Mouse (Mus musculus): ENCODE data around the gene Olfr168. TPM values are rescaled to one million over a fixed set of nuclear protein-coding genes. Genes with fewer than 3 reads are reported as not detected.
"Not testable (repeated sequence)": the region's sequence is repeated elsewhere in the genome, so short reads cannot be mapped to it uniquely, and the experiment has no call there.

Olfr168 gene
- polyA plus RNA-seq (2015; fragmentation: Nextera tagmentation; extraction: Ambion mirVana): not detected in 2 replicates

GRCm38 (mm10) chr16:19535455-19535854 is at the start of gene Olfr168:
Gene Olfr168, minus strand, starts transcription at chr16:19535555.
- no peaks in the 10 kb centered on the region for H3K4me1 ChIP-seq (replicated peaks; ENCODE audit: control insufficient read depth, insufficient read depth, low read length)
- 0 out of 2 replicates have a peak, but pooled peaks cover 3% of the 10 kb centered on the region for H3K9me3 ChIP-seq (ENCODE audit: control insufficient read depth)
- H3K4me2 ChIP-seq (replicated peaks; ENCODE audit: low read depth): no peak within 1 kb of the TSS
- no peaks in the 10 kb centered on the region for H3K27me3 ChIP-seq (replicated peaks; ENCODE audit: control insufficient read depth, insufficient read depth, low read length)
- ATAC-seq: no peak
- no peak within 1 kb of the TSS for H3K4me3 ChIP-seq (ENCODE audit: low read depth, low read length)
- no peak within 1 kb of the TSS for H3K27ac ChIP-seq (ENCODE audit: low read depth, low read length)
- no peak for TF ChIP-seq CTCF (IDR thresholded peaks at IDR 0.05; ENCODE audit: low read depth)
- H3K9ac ChIP-seq (ENCODE audit: low read depth, low read length): no peak within 1 kb of the TSS
- H3K36me3 ChIP-seq (ENCODE audit: control insufficient read depth, insufficient read depth): no peaks in the 10 kb centered on the region

- H3K9me3 ChIP-seq (ENCODE audit: control insufficient read depth); H3K27ac ChIP-seq (ENCODE audit: low read depth, low read length); H3K4me1 ChIP-seq (replicated peaks; ENCODE audit: control insufficient read depth, insufficient read depth, low read length); H3K4me3 ChIP-seq (ENCODE audit: low read depth, low read length); ATAC-seq; H3K4me2 ChIP-seq (replicated peaks; ENCODE audit: low read depth); H3K36me3 ChIP-seq (ENCODE audit: control insufficient read depth, insufficient read depth); H3K27me3 ChIP-seq (replicated peaks; ENCODE audit: control insufficient read depth, insufficient read depth, low read length); H3K9ac ChIP-seq (ENCODE audit: low read depth, low read length): not testable (repeated sequence)
- 88% methylated on average over 2 of the region's 2 CpGs for WGBS
Observed at GRCm38 (mm10) chr16:19571709-19572108, 36.4 kb upstream of the Olfr168 start, which contains the start of gene Olfr169. Gene Olfr169, minus strand, starts transcription at chr16:19571809.

- not testable (repeated sequence) for H3K9ac ChIP-seq (ENCODE audit: low read depth, low read length); H3K9me3 ChIP-seq (ENCODE audit: control insufficient read depth); H3K27ac ChIP-seq (ENCODE audit: low read depth, low read length); H3K4me3 ChIP-seq (ENCODE audit: low read depth, low read length); ATAC-seq; H3K4me2 ChIP-seq (replicated peaks; ENCODE audit: low read depth); H3K27me3 ChIP-seq (replicated peaks; ENCODE audit: control insufficient read depth, insufficient read depth, low read length); H3K36me3 ChIP-seq (ENCODE audit: control insufficient read depth, insufficient read depth); H3K4me1 ChIP-seq (replicated peaks; ENCODE audit: control insufficient read depth, insufficient read depth, low read length)
- WGBS: 80% methylated on average over 7 of the region's 7 CpGs
Observed at GRCm38 (mm10) chr16:19553429-19553828, 18.1 kb upstream of the Olfr168 start.

GRCm38 (mm10) chr16:19552246-19552645 is 16.9 kb upstream of the Olfr168 start:
- not testable (repeated sequence) for H3K4me3 ChIP-seq (ENCODE audit: low read depth, low read length); ATAC-seq; H3K9ac ChIP-seq (ENCODE audit: low read depth, low read length); H3K4me2 ChIP-seq (replicated peaks; ENCODE audit: low read depth); H3K9me3 ChIP-seq (ENCODE audit: control insufficient read depth); H3K36me3 ChIP-seq (ENCODE audit: control insufficient read depth, insufficient read depth); H3K27me3 ChIP-seq (replicated peaks; ENCODE audit: control insufficient read depth, insufficient read depth, low read length); H3K4me1 ChIP-seq (replicated peaks; ENCODE audit: control insufficient read depth, insufficient read depth, low read length); H3K27ac ChIP-seq (ENCODE audit: low read depth, low read length)
- WGBS: 86% methylated on average over 3 of the region's 3 CpGs

GRCm38 (mm10) chr16:19522166-19522565 is 13.2 kb downstream of the Olfr168 start, which contains the start of gene Olfr167:
Gene Olfr167, minus strand, starts transcription at chr16:19522266.
- WGBS: 84% methylated on average over 2 of the region's 2 CpGs
- no peak within 1 kb of the TSS for H3K4me3 ChIP-seq (ENCODE audit: low read depth, low read length)

GRCm38 (mm10) chr16:19483394-19483793 is 52.0 kb downstream of the Olfr168 start, which contains the start of gene Olfr166:
Gene Olfr166, plus strand, starts transcription at chr16:19483694.
- ATAC-seq: no peak
- no peak within 1 kb of the TSS for H3K4me3 ChIP-seq (ENCODE audit: low read depth, low read length)
- no peak within 1 kb of the TSS for H3K4me2 ChIP-seq (replicated peaks; ENCODE audit: low read depth)
- no peaks in the 10 kb centered on the region for H3K36me3 ChIP-seq (ENCODE audit: control insufficient read depth, insufficient read depth)
- H3K4me1 ChIP-seq (replicated peaks; ENCODE audit: control insufficient read depth, insufficient read depth, low read length): no peaks in the 10 kb centered on the region
- no peaks in the 10 kb centered on the region for H3K27me3 ChIP-seq (replicated peaks; ENCODE audit: control insufficient read depth, insufficient read depth, low read length)
- no peak within 1 kb of the TSS for H3K9ac ChIP-seq (ENCODE audit: low read depth, low read length)
- H3K27ac ChIP-seq (ENCODE audit: low read depth, low read length): no peak within 1 kb of the TSS
- TF ChIP-seq CTCF (IDR thresholded peaks at IDR 0.05; ENCODE audit: low read depth): no peak
- no peaks in the 10 kb centered on the region for H3K9me3 ChIP-seq (ENCODE audit: control insufficient read depth)

More at GRCm38 (mm10) chr16:19522166-19522565, 13.2 kb downstream of the Olfr168 start, which contains the start of gene Olfr167:
- Histone ChIP-seq H3K36me3 (ENCODE audit: control insufficient read depth, insufficient read depth) (no peaks in the 10 kb centered on the region), H3K9me3 (ENCODE audit: control insufficient read depth) (no peaks in the 10 kb centered on the region), H3K27me3 (replicated peaks; ENCODE audit: control insufficient read depth, insufficient read depth, low read length) (no peaks in the 10 kb centered on the region), H3K4me1 (replicated peaks; ENCODE audit: control insufficient read depth, insufficient read depth, low read length) (no peaks in the 10 kb centered on the region), H3K9ac (ENCODE audit: low read depth, low read length) (no peak within 1 kb of the TSS), H3K4me2 (replicated peaks; ENCODE audit: low read depth) (no peak within 1 kb of the TSS), H3K27ac (ENCODE audit: low read depth, low read length) (no peak within 1 kb of the TSS)
- no peak for ATAC-seq
- TF ChIP-seq CTCF (IDR thresholded peaks at IDR 0.05; ENCODE audit: low read depth): no peak

Other genes starting within 250 kb of the Olfr168 start
- gene Olfr164, start 221.5 kb downstream of the Olfr168 start, polyA plus RNA-seq (2015; fragmentation: Nextera tagmentation; extraction: Ambion mirVana): not detected in 2 replicates
- 2.3 and 2.4 TPM in 2 replicates for gene Olfr165, start 112.4 kb downstream of the Olfr168 start, polyA plus RNA-seq (2015; fragmentation: Nextera tagmentation; extraction: Ambion mirVana)
- gene Olfr166, start 51.9 kb downstream of the Olfr168 start, polyA plus RNA-seq (2015; fragmentation: Nextera tagmentation; extraction: Ambion mirVana): not detected in 2 replicates
- not detected in 2 replicates for gene Olfr167, start 13.3 kb downstream of the Olfr168 start, polyA plus RNA-seq (2015; fragmentation: Nextera tagmentation; extraction: Ambion mirVana)
- gene Olfr169, start 36.3 kb upstream of the Olfr168 start, polyA plus RNA-seq (2015; fragmentation: Nextera tagmentation; extraction: Ambion mirVana): not detected in 2 replicates
- gene Olfr170, start 76.3 kb upstream of the Olfr168 start, polyA plus RNA-seq (2015; fragmentation: Nextera tagmentation; extraction: Ambion mirVana): not detected in 2 replicates
- gene Olfr171, start 94.4 kb upstream of the Olfr168 start, polyA plus RNA-seq (2015; fragmentation: Nextera tagmentation; extraction: Ambion mirVana): not detected in 2 replicates
- not detected in 2 replicates for gene Lamp3, start 170.8 kb upstream of the Olfr168 start, polyA plus RNA-seq (2015; fragmentation: Nextera tagmentation; extraction: Ambion mirVana)
- 2.8 and 3.3 TPM in 2 replicates for gene B3gnt5, start 224.7 kb upstream of the Olfr168 start, polyA plus RNA-seq (2015; fragmentation: Nextera tagmentation; extraction: Ambion mirVana)

All from intestine, postnatal 0 days (tissue).